Mouse (Mus musculus) ES-Bruce4 (cell line): Measurements from ENCODE around the gene Foxa1.

ENCODE experiments used
- CTCF ChIP-seq: IDR thresholded peaks from one replicate; pipeline ENCODE4 v1.8.1; 2011; ENCODE audit warnings: low read depth, low read length
- POLR2A ChIP-seq: IDR thresholded peaks from one replicate; pipeline ENCODE4 v1.8.1; 2011; ENCODE audit warnings: low read length; ENCODE audit not compliant: insufficient read depth

GRCm38 (mm10) chr12:57530474-57530873 is 16.2 kb downstream of the Foxa1 start:
- TF ChIP-seq POLR2A (no peak), CTCF (no peak)
